Mouse (Mus musculus): Measurements from ENCODE around the gene Retreg3.

Retreg3 gene

GRCm38 (mm10) chr11:101081659-101082058 is 38.0 kb downstream of the Retreg3 start:
- DNase-seq (ENCODE audit: inconsistent ontology term), result no peak

DNA sequence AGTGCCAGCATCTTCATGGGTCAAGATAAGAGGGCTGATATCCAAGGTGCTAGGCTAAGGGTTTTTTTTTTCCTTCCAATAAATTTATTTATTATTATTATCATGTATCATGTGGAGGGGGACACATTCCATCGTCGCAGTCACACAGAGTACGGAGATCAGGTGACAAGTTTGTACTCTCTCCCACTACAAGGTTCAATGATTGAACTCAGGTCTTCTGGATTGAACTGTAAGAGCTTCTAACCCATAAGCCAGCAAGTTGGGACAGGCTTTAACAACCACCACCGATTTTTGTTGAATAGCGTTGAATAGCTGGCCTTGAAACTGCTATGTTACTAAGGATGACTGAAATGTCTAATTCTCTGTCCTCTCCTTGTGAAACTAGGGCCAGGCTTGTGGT is 39.3 kb downstream of the Retreg3 start:
- DNase-seq (ENCODE audit: inconsistent ontology term), result no peak

GRCm38 (mm10) chr11:101079746-101080145 is 39.9 kb downstream of the Retreg3 start:
- no peak for DNase-seq (ENCODE audit: inconsistent ontology term)

- DNase-seq (ENCODE audit: inconsistent ontology term), result no peak
Observed at GRCm38 (mm10) chr11:101078121-101078520, 41.6 kb downstream of the Retreg3 start, which contains the start of gene Hsd17b1. Gene Hsd17b1 (plus strand): TSS chr11:101078411.

DNA sequence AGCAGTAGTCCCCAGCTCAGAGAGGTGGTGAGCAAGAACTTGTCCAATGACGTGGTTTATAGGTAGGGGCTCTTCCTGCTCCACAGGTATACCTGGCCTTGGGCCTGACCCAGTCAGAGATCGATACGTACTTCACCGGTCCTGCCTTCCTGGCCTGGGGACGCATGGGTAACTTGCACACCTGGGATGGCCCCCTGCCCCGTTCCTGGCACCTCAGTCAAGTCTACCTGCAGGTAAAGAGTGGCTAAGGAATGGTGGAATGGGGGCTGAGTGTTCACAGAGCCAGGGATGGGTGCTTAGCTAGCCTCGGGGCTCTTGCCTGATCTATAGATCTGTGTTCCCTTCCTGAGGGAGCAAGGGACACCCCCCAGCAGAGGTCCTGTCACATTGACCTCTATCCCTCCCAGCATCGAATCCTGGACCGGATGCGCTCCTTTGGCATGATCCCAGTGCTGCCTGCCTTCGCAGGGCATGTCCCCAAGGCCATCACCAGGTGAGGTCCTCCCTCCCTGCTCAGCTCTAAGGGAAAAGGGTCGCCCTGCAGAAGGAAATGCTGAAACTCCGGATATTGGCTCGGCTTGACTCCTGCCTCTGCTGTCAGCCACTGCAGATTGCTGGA is 47.8 kb downstream of the Retreg3 start:
- DNase-seq (ENCODE audit: inconsistent ontology term), result no peak

GRCm38 (mm10) chr11:101070987-101071386 is 48.7 kb downstream of the Retreg3 start:
- DNase-seq (ENCODE audit: inconsistent ontology term), result no peak

DNA sequence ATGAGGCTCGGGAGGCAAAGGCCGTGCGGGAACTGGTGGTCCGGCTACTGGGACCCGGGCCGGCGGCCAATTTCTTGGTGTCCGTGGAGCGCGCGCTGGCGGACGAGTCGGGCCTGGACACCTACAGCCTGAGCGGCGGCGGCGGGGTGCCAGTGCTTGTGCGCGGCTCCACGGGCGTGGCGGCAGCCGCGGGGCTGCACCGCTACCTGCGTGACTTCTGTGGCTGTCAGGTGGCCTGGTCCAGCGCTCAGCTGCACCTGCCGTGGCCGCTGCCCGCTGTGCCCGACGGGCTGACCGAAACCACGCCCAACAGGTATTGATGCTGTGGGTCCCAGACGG is 49.5 kb downstream of the Retreg3 start:
- no peak for DNase-seq (ENCODE audit: inconsistent ontology term)

DNA sequence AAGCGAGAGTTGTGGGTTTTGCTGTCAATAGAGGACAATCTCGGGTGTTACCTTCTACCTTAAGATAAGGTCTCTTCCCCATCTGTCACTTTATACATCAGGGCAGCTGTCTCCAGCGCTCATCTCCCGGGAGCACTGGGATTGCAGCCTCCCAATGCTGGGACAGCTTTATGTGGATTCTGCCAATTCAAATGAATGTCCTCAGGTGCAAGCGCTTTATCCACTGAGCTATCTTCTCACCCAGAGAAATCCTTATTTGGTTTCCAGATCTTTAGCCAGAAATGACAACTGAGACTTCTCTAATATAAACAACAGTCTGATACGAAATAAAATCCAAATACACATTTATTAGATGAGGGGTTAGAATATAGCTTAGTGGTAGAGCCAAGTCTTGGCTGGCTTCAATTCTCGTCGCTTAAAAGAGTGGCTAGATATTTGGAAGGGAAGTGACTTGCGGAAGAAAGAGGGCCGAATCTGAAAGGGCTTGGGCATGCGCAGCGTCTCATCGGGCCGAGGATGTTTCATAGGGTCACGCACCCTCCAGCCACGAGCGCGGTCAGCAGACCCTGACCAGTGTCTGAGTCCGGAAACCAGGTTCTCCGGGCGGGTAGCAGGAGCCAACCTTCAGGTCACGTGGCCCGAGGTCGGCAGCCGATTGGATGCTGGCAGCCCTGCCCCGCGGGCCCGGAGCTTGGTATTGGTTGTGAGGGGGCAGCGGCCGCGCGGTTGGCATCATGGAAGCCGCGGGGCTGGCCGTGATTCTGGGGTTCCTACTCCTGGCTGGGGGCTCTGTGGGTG is 50.1 kb downstream of the Retreg3 start, which contains the start of gene Naglu:
Gene Naglu (plus strand): TSS at position 622 of the 798 bp plus-strand sequence.
- peak; percentile 97 for DNase-seq (ENCODE audit: inconsistent ontology term)

DNA sequence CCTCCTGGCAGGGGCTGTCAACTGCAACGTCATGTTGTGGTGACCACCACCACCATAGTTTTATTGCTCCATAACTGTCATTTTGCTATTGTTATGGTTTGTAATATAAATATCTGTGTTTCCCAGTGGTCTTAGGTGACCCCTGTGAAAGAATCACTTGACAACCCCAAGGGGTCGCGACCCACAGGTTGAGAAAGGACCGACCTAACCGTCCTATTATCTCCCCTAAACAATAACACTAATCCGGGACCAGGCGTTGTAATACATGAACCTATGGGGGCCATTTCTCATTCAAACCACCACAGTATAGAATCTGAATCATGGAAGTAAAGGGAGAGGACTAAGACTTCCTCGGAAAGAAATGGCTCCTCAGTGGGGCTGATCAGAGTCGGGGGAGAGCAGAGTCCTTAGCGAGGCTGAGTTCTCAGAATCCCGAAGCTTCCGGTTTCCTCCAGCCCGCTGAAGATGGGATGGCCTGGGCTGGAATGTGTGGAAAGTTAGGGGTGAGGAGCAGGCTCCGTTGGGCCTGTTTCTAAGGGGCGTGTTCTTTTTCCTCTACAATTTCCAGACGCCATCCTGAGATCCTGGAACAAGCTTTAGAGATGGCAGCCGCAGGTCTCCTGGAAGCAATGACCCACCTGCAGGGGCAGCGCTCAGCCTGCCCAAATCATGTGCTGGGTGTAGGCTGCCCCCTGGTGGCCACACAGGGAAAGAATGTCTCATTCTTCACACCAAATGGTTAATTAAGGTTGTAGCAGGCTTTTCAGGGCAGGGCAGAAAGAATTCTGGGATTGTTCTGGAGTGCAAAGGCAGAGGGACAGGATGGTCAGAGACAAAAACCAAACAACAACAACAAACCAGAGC is 52.9 kb downstream of the Retreg3 start:
- DNase-seq (ENCODE audit: inconsistent ontology term), result peak; percentile 83

GRCm38 (mm10) chr11:101065002-101065401 is 54.7 kb downstream of the Retreg3 start:
- no peak for DNase-seq (ENCODE audit: inconsistent ontology term)

DNA sequence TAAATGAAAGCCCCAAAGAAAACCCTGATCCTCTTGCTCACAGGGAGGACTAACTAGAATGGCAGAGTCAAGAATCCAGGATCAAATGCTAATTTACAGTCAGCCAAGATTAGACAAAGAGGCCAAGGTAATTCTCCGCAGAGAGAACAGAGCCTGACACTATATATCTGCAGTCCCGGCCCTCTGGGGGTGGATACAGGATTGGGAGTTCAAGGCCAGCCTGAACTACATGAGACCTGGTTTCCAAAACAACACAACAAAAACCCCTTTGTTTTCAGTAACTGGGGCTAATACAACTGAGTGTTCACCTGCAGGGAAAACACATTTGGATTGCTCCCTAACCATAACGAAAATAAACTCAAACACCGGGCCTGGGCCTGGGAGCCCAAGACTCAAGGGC is 55.2 kb downstream of the Retreg3 start:
- DNase-seq (ENCODE audit: inconsistent ontology term), result no peak

DNA sequence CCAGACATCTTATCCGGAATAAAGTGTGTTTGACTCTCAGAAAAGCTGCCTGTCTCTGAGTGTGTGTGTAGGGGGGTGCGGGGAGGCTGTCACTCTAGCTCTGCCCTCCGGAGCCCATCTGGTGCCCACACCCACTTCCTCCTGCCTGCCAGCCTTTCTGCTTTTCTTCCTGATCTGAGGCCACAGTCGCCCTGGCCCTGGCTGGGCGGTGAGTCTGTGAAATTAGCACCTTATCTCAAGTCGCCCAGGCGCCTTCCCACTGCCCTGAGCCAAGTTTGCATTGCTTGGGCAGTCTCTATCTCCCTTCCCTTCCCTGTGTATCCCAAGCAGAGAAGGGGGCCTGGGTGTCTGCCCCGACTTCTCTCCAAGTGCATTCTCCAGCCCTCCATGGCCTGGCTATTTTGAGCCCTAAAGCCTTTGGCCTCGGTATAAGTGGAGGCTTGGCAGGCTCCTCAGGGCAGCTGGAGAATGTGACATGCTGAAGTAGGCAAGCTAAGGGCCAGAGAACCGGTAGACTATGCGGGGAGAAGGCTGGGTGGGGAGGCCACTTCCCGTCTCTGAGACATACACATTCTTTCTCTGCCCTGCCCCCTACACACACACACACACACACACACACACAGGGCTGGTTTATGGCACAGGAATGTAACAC is 55.9 kb downstream of the Retreg3 start:
- DNase-seq (ENCODE audit: inconsistent ontology term), result peak; percentile 67

- no peak for DNase-seq (ENCODE audit: inconsistent ontology term)
Observed at GRCm38 (mm10) chr11:101062971-101063675, 56.6 kb downstream of the Retreg3 start.

DNA sequence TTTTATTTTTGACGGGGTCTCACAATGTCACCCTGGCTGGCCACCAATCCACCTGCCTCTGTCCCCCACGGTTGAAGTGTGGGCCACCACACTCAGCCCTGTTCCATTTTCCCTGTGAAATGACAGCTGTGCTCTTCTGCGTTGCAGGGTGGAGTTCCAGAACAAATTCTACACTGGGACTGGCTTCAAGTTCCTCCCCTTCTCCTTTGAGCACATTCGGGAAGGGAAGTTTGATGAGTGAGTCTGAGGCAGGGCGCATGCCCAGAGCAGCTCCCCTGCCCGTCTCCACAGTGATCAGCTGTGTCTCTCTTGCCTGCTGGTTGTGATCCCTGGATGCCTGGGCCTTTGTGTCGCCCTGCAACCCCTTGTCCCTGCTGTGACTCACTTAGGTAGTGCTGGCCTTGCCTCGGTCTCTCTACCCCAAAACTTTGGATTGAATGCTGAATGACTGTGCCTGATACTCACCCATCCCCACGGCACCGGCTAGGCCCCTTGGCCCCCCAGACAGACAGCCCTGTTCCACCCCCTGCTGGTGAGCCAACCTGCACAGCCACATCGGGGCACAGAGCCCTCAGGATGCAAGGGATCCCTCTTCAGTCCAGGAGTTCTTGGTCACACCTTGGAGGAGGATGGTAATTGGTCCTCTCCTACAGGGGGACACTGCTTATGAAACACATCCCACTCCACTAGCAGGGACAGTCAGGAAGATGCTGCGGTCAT is 57.4 kb downstream of the Retreg3 start:
- peak; percentile 50 for DNase-seq (ENCODE audit: inconsistent ontology term)

DNA sequence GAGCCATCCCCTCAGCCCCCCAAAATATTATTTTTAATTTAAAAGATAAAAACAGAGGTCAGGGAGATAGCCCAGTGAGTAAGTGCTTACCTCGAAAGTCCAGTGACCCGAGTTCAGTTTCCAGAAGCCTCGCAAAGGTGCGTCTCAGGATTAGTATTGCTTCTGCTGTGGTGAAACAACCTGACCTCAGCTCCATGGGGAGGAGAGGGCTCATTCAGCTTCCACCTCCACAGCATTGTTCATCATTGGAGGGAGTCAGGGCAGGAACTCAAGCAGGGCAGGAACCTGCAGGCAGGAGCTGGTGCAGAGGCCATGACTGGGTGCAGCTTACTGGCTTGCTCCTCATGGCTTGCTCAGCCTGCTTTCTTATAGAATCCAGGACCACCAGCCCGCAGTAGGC is 58.6 kb downstream of the Retreg3 start:
- no peak for DNase-seq (ENCODE audit: inconsistent ontology term)

DNA sequence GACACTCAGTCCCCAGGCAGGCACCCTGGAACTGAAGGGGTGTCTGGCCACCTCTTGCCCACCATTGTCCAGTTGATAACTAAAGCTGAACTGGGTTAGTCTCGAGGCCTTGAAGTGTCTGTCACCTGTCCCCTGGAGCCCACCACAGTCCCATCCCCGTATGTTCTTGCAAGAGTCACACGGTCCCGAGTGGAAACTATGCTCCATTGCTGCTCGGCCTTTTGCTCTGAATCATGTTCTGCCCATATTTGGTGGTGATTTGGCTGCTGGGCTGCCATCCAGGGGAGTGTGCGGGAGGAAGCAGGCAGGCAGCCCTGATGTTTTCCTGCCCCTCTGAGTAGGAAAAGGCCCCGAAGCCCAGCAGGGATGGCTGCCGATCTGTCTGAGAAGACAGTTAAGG is 59.6 kb downstream of the Retreg3 start:
- peak; percentile 88 for DNase-seq (ENCODE audit: inconsistent ontology term)

DNA sequence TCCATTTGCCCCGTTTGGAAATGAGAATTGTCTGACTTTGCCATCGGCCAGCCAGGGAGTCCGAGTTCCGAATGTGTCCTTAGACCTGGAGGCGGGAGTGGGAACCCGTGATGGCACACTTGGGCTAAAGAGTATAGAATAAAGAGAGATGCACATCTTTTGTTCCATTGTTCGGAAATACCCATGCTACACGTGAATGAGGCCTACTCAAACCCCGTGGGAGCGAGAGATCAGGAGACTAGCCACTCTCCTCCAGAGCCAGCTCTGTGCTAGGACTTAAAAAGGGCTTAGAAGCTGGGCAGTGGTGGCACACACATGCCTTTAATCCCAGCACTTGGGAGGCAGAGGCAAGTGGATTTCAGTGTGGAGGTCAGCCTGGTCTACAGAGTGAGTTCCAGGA is 60.2 kb downstream of the Retreg3 start:
- no peak for DNase-seq (ENCODE audit: inconsistent ontology term)

DNA sequence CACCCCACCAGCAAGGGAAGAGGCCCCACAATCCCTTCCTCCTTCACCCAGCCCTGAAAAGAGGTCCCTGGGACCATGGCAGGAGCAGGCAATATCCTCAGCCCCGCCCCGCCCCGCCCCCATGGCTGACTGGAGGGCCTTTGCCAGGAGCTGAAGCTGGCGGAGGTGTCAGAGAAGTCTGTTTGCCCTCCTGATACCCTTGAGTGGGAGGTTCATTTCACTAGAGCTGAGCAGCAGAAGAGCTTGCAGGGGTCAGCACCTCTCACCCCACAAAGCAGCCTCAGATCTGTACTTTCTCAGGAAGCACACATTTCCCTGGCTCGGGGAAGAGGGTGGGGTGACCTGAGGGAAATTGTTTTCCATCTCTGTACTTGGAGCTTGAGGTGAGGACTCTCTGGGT is 61.0 kb downstream of the Retreg3 start:
- no peak for DNase-seq (ENCODE audit: inconsistent ontology term)

GRCm38 (mm10) chr11:101057860-101058259 is 61.8 kb downstream of the Retreg3 start:
- DNase-seq (ENCODE audit: inconsistent ontology term), result peak; percentile 64

DNA sequence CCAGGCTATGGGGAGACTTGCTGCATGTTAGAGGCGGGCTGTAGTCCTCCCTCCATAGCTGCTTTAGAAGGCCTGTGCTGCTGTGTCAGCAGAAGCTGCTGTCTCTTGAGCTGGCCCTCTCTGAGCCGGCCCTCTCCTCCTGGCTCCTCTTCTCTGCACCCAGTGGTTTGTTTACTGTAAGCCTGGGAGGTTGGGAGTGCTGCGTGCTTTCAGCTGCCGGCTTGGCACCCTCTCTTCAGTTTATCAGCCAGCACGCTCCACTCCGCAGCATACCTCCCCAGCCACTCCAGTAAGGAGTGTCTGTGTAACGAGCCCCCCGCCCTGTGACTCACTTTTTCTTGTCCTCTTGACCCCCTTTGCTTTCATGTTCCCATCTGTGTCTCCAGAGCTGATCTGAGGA is 62.8 kb downstream of the Retreg3 start:
- DNase-seq (ENCODE audit: inconsistent ontology term), result peak; percentile 81

DNA sequence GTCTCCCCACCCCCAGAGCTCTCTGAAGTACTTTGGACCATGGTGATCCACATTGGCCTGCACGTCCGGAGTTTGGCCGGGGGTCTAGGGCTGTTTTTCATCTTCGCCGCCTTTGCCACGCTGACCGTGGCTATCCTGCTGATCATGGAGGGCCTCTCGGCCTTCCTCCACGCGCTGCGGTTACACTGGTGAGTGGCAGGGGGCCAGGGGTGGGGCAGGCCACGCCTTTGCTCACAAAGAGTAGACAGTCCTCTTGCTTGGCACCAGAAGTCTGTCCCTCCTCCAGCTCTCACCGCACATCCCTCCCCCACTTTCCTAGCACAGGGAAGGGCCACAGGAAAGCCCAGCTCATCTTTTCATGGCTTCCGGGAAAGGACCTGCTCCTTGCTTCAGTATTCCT is 64.3 kb downstream of the Retreg3 start:
- no peak for DNase-seq (ENCODE audit: inconsistent ontology term)
